Mouse (Mus musculus): ENCODE measurements at regions not wholly inside any gene's neighbourhood (a gene's known extent, or its start where the extent isn't known, plus 50 kb on each side); places are given as distances from the start of the nearest gene placed in this dataset.
"Not testable (repeated sequence)": the region's sequence is repeated elsewhere in the genome, so short reads cannot be mapped to it uniquely, and the experiment has no call there.

- not testable (repeated sequence) for DNase-seq (ENCODE audit: extremely low spot score, low read depth, low spot score)
These were observed 1053.0 kb upstream of the Nova1 start for GRCm38 (mm10) chr12:47871738-47872137.

GRCm38 (mm10) chr12:47833793-47834192, 1015.1 kb upstream of the Nova1 start:
- peak; percentile 6 for DNase-seq (ENCODE audit: extremely low spot score, low read depth, low spot score)
